Mouse (Mus musculus): Measurements from ENCODE around the gene Wls. TPM values are rescaled to one million over a fixed set of nuclear protein-coding genes. Genes with fewer than 3 reads are reported as not detected.

The Wls gene
- total RNA-seq, 2 experiments from 2014 or later = 42.7 to 43.2 TPM

DNA sequence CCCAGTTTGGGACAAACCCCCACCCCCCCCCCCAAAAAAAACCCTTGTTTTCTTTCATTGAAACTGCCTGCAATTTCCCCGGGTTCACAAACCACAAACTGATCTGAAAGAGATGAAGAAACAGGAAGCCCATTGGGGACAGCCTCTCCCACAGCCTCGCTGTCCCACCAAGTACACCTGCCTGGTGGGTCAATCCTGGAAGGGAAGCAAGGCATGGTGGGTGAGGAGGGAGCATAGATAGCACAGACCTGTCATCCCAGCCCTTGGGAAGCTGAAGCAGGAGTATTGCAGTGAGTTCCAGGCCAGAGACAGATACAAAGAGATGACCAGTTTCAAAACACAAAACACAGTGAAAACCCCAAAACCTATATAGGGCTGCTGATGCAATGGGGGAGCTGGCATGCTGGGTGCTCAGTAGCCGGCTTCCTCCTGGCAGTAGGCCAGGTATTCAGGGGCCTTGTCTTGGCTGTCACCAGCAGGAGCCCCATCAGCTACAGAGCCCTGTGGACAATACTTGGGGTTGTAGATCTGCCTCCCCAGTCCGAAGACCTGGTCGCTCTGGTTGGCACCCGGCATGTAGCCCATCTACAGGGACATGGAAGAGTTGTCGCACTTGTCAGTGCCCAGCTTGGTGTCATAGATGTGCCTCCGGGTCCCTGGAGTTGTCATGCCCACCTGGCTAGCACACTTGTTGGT lies 51.7 kb downstream of the Wls start:
- intact Hi-C loops (cut with DNase I) = no loop called here
- no peak for DNase-seq (ENCODE audit: low spot score in 2 of 2)

DNA sequence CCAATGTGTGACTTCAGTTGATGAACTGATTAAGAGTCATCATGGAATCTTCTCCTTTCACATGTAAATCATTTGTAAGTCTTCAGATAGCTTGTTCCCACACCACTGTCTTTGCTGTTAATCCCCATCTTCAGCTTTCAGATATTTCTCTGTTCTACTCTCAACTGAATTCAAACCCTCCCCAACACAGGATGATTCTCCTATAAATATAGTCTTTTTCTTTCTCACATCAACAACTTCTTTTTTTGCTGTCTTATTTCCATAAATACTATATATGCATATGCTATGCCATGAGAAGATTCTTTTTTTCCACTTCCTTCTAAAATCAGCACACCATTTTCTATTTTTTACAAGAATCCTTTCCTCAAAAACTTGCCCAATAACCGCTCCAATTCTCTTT lies 67.9 kb downstream of the Wls start:
- intact Hi-C loops (cut with DNase I) = no loop called here
- DNase-seq (ENCODE audit: low spot score in 2 of 2) = no peak

DNA sequence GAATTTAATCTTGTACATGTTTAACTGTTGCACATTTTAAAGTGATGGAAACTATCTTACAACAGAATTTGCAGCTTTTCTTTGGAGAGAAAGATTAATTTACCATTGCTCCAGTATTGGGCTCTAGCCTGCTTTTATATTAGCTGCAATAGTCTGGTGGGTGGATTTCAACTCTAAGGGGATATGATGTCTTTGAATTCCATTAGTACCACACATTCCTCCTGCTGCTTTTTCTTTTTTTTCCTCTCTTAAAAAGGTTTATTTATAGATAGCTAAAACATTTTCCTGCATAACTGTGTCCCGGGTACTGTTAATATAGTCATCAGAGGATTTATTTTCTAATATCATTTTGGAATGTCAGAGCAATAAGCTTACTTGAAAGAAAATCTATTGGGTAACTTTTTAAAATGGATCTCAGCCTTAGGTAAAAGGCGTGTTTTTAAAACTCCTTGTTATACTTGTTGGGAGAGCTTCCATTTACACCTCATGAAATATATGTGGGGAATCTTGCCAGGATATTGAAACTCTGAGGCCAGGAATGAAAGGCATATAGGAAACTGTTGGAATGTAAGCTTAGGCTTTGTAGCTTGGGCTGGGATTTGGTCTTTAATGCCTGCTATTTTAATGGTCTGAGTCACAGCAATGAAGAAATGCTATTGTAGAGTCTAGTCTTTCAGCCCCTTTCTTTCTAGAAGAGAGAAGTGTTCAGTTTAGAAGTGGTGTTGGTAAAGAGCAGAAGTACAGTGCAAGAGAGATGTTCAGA lies 78.0 kb downstream of the Wls start:
- intact Hi-C loops (cut with DNase I) = no loop called here
- no peak for DNase-seq (ENCODE audit: low spot score in 2 of 2)

Other genes starting within 250 kb of the Wls start
- gene Rpe65, start 240.5 kb upstream of the Wls start, total RNA-seq (2021) = 1 to 10 TPM in 1 of 2 experiments, under 1 TPM in 1; 0.62 to 1.4 TPM